Mouse (Mus musculus) heart, postnatal 14 days (tissue): Measurements from ENCODE around the gene Gm20388. TPM values are rescaled to one million over a fixed set of nuclear protein-coding genes. Genes with fewer than 3 reads are reported as not detected.

Source experiments
- DNase-seq, 2 experiments: peaks; one replicate each; pipeline ENCODE4 v3.0.0; 2021 to 2022
- intact Hi-C: fragments of 180-260 bp; cut with DNase I; formaldehyde crosslinking; loops from one replicate; pipeline ENCODE4 v1.15.1; 2025
- total RNA-seq, 2 experiments: library from RNA; stranded (reverse); gene quantifications; 2 replicates each; pipeline ENCODE4 v1.2.3; 2021

The Gm20388 gene
- total RNA-seq, 2 experiments from 2014 or later = 0.24 TPM; not detected in 1

DNA sequence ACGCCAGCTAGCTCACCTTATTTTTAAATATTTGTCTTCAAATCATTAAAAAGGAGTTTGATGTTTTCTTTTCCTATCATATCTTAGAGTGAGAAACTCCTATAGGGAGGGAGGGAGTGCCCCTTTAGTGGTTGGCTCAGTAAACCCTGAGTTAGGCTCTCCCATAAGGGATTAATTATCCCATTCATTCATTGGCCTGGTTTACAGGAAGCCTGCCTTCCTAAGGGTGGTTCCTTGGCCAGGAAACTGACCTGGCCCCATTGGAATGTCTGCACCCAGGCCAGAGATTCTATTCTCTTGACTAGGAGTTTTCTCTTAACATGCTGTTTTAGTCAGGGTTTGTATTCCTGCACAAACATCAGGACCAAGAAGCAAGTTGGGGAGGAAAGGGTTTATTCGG lies 3977.3 kb downstream of the Gm20388 start:
- intact Hi-C loops = no loop called here
- no peak for DNase-seq

DNA sequence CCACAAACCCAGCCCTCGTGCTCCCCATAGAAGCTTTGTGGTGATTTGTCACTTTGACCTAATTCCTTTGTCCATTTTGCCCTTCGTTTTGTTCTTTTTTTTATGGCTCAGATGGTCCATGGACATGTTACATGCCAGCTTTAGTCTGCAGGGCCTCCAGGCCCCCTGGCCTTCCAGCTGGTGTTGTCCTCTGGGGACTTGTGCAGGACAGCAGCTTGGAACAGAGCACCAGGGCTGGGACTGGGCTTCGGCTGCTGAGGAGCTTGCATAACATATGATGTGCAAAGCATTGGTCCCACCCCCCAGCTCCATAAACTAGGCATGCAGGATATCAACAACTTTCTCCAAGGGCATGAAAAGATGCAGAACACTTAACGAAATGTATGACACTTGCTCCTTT lies 3979.2 kb downstream of the Gm20388 start:
- intact Hi-C loops = no loop called here
- DNase-seq = no peak

GRCm38 (mm10) chr8:123891271-123891670 lies 3980.6 kb downstream of the Gm20388 start:
- intact Hi-C loops = no loop called here

GRCm38 (mm10) chr8:123891883-123892585 lies 3981.4 kb downstream of the Gm20388 start:
- no peak for DNase-seq
- intact Hi-C loops = no loop called here

More at GRCm38 (mm10) chr8:123891271-123891670, 3980.6 kb downstream of the Gm20388 start:
- DNase-seq = peak; percentile 58 to 77

DNA sequence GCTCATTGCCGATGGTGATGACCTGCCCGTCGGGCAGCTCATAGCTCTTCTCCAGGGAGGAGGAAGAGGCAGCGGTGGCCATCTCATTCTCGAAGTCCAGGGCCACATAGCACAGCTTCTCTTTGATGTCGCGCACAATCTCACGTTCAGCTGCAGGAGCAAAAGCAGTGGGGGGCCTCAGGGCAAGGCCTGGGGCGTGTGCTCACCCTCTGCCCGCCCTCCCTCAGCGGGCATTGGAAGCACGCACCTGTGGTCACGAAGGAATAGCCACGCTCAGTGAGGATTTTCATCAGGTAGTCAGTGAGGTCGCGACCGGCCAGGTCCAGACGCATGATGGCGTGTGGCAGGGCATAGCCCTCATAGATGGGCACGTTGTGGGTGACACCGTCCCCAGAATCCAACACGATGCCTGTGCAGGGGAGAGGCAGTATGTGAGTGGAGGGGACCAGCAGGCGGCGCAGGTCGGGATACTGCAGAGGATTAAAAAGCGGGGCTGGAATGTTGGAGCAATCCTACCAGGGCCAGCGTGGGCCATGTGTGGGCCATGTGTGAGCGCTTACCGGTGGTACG lies 3982.0 kb downstream of the Gm20388 start:
- DNase-seq = no peak
- intact Hi-C loops = no loop called here

DNA sequence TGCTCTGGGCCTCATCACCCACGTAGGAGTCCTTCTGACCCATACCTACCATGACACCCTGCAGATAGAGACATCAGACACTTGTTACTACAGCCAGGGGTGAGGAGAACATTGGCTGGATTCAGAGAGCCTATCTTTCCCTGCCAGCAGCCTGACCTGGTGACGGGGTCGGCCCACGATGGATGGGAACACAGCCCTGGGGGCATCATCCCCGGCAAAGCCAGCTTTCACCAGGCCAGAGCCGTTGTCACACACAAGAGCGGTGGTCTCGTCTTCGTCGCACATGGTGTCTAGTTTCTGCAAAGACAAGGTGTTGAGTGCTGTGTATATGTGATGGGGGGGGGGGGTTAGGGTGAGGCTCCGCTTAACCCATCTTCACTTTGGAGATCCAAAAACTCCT lies 3982.8 kb downstream of the Gm20388 start:
- intact Hi-C loops = no loop called here
- no peak for DNase-seq

DNA sequence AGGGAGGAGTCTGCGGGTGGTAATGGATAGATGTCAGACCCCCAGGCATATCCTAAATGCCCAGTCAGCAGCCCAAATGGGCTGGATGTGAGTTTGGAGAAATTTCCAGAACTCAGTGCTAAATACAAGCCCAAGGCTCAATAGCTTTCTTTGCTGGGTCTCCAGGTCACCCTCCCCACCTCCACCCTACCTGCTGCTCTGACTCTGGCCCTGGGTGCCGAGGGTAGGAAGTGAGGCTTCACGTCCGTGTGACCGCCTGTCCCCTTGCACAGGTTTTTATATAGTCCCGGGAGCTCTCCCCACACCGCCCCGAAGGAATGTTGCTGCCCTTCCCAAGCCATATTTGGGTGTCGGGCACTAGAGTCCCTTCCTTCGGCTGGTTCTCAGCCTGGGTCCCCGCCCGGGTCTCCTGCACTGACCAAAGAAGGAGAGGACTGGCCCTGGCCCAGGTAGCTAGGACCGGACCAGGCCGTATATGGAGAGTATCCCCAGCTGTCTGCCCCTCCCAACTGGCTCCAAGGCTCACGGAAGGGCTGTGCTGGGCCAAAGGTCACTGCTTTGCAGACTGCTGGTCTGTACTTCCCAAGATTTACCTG lies 3984.0 kb downstream of the Gm20388 start, which contains the start of gene Acta1:
Gene Acta1 (minus strand): TSS at position 250 of the 596 bp plus-strand sequence.
- peak in 1 of 2 experiments; percentile 5 for DNase-seq
- intact Hi-C loops = no loop called here

GRCm38 (mm10) chr8:123895230-123895629 lies 3984.6 kb downstream of the Gm20388 start:
- intact Hi-C loops = no loop called here
- no peak for DNase-seq

GRCm38 (mm10) chr8:123895680-123896365 lies 3985.2 kb downstream of the Gm20388 start:
- intact Hi-C loops = no loop called here
- no peak for DNase-seq

- intact Hi-C loops = no loop called here
- DNase-seq = no peak
Measured at GRCm38 (mm10) chr8:123896366-123896761, 3985.7 kb downstream of the Gm20388 start.

DNA sequence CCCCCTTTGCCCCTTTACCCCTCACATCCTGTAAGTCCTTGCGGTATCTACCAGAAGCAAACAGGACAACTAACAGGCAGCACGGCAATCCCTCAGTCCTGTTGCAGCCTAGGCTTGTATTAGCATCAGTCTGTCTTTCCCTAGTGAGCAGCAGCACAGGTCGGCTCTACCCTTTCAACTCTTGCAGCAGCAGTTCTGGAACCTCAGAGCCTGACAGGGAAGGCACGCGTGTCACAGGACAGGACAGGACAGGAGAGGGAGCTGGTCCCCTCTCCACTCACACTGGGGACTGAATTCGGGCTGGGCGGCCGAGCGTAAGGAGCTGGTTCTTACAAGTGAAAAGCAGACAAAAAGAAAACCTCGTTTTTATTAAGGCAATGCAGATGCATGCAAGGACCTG lies 3986.1 kb downstream of the Gm20388 start:
- intact Hi-C loops = no loop called here

DNA sequence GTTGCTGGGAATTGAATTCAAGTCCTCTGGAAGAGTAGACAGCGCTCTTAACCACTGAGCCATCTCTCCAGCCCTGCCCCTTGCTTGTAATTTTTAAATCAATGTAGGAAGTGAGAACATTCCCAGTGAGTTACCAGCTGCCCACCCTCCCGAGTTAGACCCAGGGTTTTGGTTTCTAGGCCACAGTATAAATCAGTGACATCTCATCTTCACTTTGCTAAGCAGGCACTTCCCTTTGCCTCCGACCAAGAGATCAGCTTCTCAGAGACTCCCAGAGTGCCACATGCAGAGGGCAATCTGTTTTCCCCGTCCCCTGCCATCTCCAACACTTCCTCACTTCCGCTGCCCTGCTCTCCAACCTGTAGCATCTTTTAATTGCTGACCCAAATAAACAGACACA lies 3987.9 kb downstream of the Gm20388 start:
- DNase-seq = no peak
- intact Hi-C loops = no loop called here

More for the DNA sequence above, 3986.1 kb downstream of the Gm20388 start:
- no peak for DNase-seq

DNA sequence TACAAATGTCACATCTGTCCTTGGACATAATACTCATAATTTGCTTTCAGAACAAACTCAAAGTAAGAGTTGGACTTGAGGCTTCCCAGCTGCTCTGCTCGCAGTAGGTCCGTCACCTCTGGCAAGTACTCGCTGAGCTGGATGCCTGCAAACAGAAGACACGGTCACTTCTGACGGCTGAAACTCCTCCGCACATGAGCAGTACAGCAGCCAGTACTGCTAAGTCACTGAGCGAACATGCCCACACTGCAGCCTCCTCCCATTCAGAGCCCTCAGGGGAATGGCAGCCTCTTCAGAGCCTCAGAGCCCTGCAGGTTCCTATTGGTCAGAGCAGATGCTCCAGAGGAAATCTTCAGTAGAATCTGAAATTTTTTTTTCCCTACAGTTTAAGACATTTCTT lies 3988.7 kb downstream of the Gm20388 start:
- DNase-seq = peak in 1 of 2 experiments; percentile 8
- intact Hi-C loops = no loop called here

- intact Hi-C loops = no loop called here
- no peak for DNase-seq
Measured at GRCm38 (mm10) chr8:123902653-123903052, 3992.0 kb downstream of the Gm20388 start.

DNA sequence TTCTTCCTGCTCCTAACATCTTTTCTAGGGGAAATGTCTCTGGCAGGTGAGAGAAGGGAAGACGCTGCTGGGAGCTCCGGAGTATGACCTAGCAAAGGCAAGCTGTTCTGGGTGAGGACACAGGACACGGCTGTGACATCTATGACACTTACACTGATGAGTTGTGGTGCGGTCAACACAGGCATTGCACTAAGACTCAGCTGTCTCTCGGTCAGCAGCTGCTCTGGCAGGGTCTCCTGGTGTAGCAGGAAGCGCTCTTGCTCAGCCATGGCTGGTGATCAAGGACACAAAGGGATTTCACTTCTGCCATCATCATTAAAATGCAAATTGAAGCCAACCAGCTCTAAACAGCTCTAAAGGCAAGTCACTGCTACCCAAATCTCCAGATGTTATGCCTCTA lies 3997.0 kb downstream of the Gm20388 start:
- no peak for DNase-seq
- intact Hi-C loops = loop anchor here (5.0 kb wide), 1 partner anchor 115 kb away; no protein-coding TSS in a partner anchor

GRCm38 (mm10) chr8:123912265-123912664 lies 4001.6 kb downstream of the Gm20388 start:
- intact Hi-C loops = no loop called here
- DNase-seq = no peak

GRCm38 (mm10) chr8:123914635-123915034 lies 4004.0 kb downstream of the Gm20388 start:
- no peak for DNase-seq
- intact Hi-C loops = no loop called here

GRCm38 (mm10) chr8:123924719-123925118 lies 4014.1 kb downstream of the Gm20388 start:
- intact Hi-C loops = loop anchor here (1.0 to 5.0 kb wide), 2 partner anchors 134 to 423 kb away; no protein-coding TSS in a partner anchor
- DNase-seq = peak; percentile 76 to 83

DNA sequence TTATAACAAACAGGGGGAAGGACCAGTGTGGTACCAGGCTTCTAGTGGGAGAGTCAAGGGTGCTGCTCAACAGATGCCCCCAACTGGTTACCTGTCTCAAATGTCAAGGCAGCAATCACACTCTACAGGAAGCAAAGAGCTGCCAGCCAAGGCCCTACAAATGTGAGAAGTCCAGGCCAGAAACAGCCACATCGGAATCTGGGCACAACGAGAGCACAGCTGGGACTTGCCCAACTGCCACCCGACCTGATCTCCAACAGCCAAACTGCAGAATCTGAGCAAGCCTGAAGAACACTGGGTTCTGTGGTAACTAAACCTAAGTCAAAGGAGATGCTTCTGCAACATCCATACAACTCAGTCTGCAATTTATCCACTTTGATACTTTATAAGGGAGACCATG lies 4015.0 kb downstream of the Gm20388 start:
- DNase-seq = no peak
- intact Hi-C loops = loop anchor here (5.0 kb wide), 1 partner anchor 422 kb away; no protein-coding TSS in a partner anchor

GRCm38 (mm10) chr8:123929026-123929425 lies 4018.4 kb downstream of the Gm20388 start:
- intact Hi-C loops = loop anchor here (5.0 kb wide), 1 partner anchor 418 kb away; no protein-coding TSS in a partner anchor
- no peak for DNase-seq
